Mouse (Mus musculus) cerebellum, adult 11-12 months (tissue): ENCODE results near the gene Gm17093.
"Not testable (repeated sequence)": the region's sequence is repeated elsewhere in the genome, so short reads cannot be mapped to it uniquely, and the experiment has no call there.

Experiments
- DNase-seq: peaks from one replicate; pipeline ENCODE4 v3.0.0; 2022

The Gm17093 gene

DNA sequence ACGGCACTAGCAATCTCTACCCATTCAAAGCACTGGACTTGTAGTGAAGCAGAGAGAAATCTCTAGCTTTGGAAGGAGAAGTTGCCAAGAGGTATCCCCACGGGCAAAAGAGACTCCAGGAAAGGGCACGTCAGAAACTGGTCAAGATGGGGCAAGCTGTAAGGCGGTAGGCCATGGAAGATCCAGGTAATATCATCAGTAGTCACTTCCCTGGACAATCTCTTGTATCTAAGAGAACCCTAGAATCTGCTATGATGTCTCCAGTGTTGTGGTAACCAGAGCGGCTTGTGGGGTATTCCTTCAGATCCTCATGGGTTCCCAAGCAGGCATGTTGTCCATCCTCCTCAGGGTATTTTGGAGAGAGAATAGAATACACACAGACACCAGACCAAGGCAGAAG is at the start of gene Gm17093:
Gene Gm17093, plus strand, starts transcription at position 301 of the 400 bp plus-strand sequence.
- DNase-seq = not testable (repeated sequence)

DNA sequence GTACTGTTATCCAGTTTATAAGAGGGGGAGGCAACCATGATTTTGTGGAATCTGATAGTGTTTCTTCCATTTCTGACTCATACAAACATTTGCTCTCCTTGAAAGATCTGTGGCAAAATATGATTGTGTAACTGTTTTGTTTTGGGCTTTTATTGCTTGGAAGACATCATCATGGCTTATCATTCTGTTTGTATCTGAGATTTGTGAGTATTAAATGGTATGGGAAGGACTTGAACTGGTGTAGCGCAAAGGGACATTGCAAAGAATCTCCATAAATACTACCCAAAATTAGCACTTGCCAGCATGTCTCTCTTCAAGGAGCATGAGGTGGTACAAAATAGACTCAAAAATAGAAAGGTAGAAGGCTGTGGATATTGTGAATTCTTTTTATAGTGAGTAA is 25.9 kb upstream of the Gm17093 start, which contains the start of gene BC061237:
Gene BC061237, plus strand, starts transcription at position 301 of the 400 bp plus-strand sequence.
- not testable (repeated sequence) for DNase-seq

DNA sequence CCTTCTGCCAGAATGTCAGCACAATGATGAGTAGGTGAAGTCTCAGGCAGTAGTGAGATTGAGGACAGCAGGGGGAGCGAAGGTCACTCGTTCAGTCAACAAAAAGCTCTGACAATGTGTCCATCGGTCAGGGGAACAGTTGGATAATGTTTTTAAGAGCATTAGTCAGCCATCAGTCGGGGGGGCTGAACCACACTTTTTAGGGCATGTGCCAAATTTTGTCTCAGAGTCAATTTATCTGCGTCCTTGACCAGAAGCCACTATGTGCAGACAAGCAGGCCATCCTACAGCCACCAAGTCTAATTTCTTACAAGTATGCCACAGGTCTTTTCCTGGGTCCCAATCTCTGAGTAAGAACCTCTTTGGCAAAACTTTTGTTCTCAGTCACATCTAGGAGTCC is 29.9 kb downstream of the Gm17093 start:
- not testable (repeated sequence) for DNase-seq
